Mouse (Mus musculus) limb, embryonic 14.5 days (tissue): ENCODE results near the gene Phlda1. TPM values are rescaled to one million over a fixed set of nuclear protein-coding genes. Genes with fewer than 3 reads are reported as not detected.

Source experiments
- ATAC-seq: fragments of 200-750 bp; cut with Nextera tagmentation; 2 replicates; pipeline ENCODE4 v1.8.0; 2017; ENCODE audit warnings: low read depth, moderate number of reproducible peaks, moderate TSS enrichment; ENCODE audit not compliant: low FRiP score
- DNase-seq: peaks from one replicate; pipeline ENCODE4 v3.0.0-alpha.2; 2015; ENCODE audit warnings: low spot score
- H3K27ac ChIP-seq: fragments of 300-500 bp; sonication (generic); replicated peaks from 2 replicates; pipeline ENCODE4 v1.5.1; 2014; ENCODE audit warnings: low read depth, mild to moderate bottlenecking, low read length, moderate library complexity, mixed read lengths
- H3K27me3 ChIP-seq: fragments of 300-500 bp; sonication (generic); 2 replicates; pipeline ENCODE4 v1.6.1; 2014; ENCODE audit warnings: low read length, mixed read lengths; ENCODE audit not compliant: control insufficient read depth, insufficient read depth
- H3K36me3 ChIP-seq: fragments of 300-500 bp; sonication (generic); 2 replicates; pipeline ENCODE4 v1.6.1; 2014; ENCODE audit warnings: mild to moderate bottlenecking, low read length, moderate library complexity, mixed read lengths; ENCODE audit not compliant: control insufficient read depth, insufficient read depth
- H3K4me1 ChIP-seq: fragments of 300-500 bp; sonication (generic); 2 replicates; pipeline ENCODE4 v1.6.1; 2014; ENCODE audit warnings: antibody characterized with exemption, low read length, mixed read lengths; ENCODE audit not compliant: control insufficient read depth, insufficient read depth
- H3K4me2 ChIP-seq: fragments of 300-500 bp; sonication (generic); replicated peaks from 2 replicates; pipeline ENCODE4 v1.6.1; 2014; ENCODE audit warnings: low read depth, mild to moderate bottlenecking, low read length, moderate library complexity; ENCODE audit not compliant: severe bottlenecking
- H3K4me3 ChIP-seq: fragments of 300-500 bp; sonication (generic); replicated peaks from 2 replicates; pipeline ENCODE4 v1.5.1; 2014; ENCODE audit warnings: low read length
- H3K9ac ChIP-seq: fragments of 300-500 bp; sonication (generic); 2 replicates; pipeline ENCODE4 v1.6.1; 2014; ENCODE audit warnings: mild to moderate bottlenecking, low read depth, low read length, moderate library complexity; ENCODE audit not compliant: severe bottlenecking
- H3K9me3 ChIP-seq: fragments of 300-500 bp; sonication (generic); 2 replicates; pipeline ENCODE4 v1.6.1; 2016; ENCODE audit warnings: low read length; ENCODE audit not compliant: control insufficient read depth
- POLR2A ChIP-seq: fragments of 200-500 bp; IDR thresholded peaks from 2 replicates; pipeline ENCODE4 v1.8.0; 2012; ENCODE audit warnings: inconsistent platforms, mild to moderate bottlenecking, moderate library complexity, borderline replicate concordance; ENCODE audit not compliant: insufficient read depth, insufficient read length; ENCODE audit errors: extremely low read depth
- WGBS: fragments of 180-500 bp; shearing (Covaris S2); extraction: QIAGEN DNeasy Blood & Tissue Kit; methylation state at CpG from one replicate; pipeline ENCODE4 v1.1.7; 2014; 5-methylcytosine and 5-hydroxymethylcytosine counted together
- polyA plus RNA-seq, 2 experiments: library from polyadenylated mRNA; depleted of rRNA in 1 of 2; stranded (reverse) in 1 of 2; unstranded in 1 of 2; fragments of >200 nt; fragmentation: Nextera tagmentation in 1 of 2; extraction: Ambion mirVana in 1 of 2; gene quantifications; 2 replicates each; pipeline versions ENCODE4 v1.2.1 to v1.2.3; 2012 to 2014

The Phlda1 gene
- polyA plus RNA-seq, 2 experiments, result 39.2 to 44.1 TPM

GRCm38 (mm10) chr10:111504606-111505005 is 1.5 kb upstream of the Phlda1 start:
- Histone ChIP-seq H3K27me3 (no peaks in the 10 kb centered on the region), H3K4me1 (peaks cover 10% of the 10 kb centered on the region), H3K4me3 (no peak overlapping the region), H3K4me2 (no peak overlapping the region), H3K9me3 (no peaks in the 10 kb centered on the region), H3K9ac (no peak overlapping the region), H3K27ac (no peak overlapping the region), H3K36me3 (no peaks in the 10 kb centered on the region)
- ATAC-seq (no peak), DNase-seq (no peak)
- TF ChIP-seq POLR2A, result no peak
- 49% methylated on average over 1 of the region's 1 CpGs for WGBS

GRCm38 (mm10) chr10:111505406-111505805 is 680 bp upstream of the Phlda1 start:
- no peak for TF ChIP-seq POLR2A
- Histone ChIP-seq H3K9me3 (no peaks in the 10 kb centered on the region), H3K9ac (no peak overlapping the region), H3K4me1 (peaks cover 12% of the 10 kb centered on the region), H3K36me3 (no peaks in the 10 kb centered on the region), H3K27ac (no peak overlapping the region), H3K4me2 (peak overlapping the region; percentile 87), H3K27me3 (no peaks in the 10 kb centered on the region), H3K4me3 (peak overlapping the region; percentile 84; the same call in 1 of the 2 replicates)
- DNase-seq, result no peak
- 48% methylated on average over 7 of the region's 7 CpGs for WGBS
- ATAC-seq, result no peak

GRCm38 (mm10) chr10:111506926-111507459 is 907 bp downstream of the Phlda1 start:
- Histone ChIP-seq H3K4me3 (peak overlapping the region; percentile 84), H3K4me2 (peak overlapping the region; percentile 87), H3K36me3 (no peaks in the 10 kb centered on the region), H3K9ac (peak overlapping the region; percentile 87), H3K9me3 (no peaks in the 10 kb centered on the region), H3K4me1 (peaks cover 19% of the 10 kb centered on the region), H3K27me3 (no peaks in the 10 kb centered on the region), H3K27ac (peak overlapping the region; percentile 91)
- under 1% methylated on average over 19 of the region's 23 CpGs for WGBS
- no peak for DNase-seq
- ATAC-seq, result peak; percentile 3
- no peak for TF ChIP-seq POLR2A

GRCm38 (mm10) chr10:111507460-111508211 is 1.6 kb downstream of the Phlda1 start:
- DNase-seq (peak; percentile 41), ATAC-seq (peak; percentile 6; the same call in 1 of the 2 replicates)
- peak overlapping the region; percentile 87 for H3K4me2 ChIP-seq
- no peaks in the 10 kb centered on the region for H3K36me3 ChIP-seq
- peak overlapping the region; percentile 84 for H3K4me3 ChIP-seq
- peak overlapping the region; percentile 87 for H3K9ac ChIP-seq
- no peak for TF ChIP-seq POLR2A
- H3K27ac ChIP-seq, result peak overlapping the region; percentile 91
- H3K9me3 ChIP-seq, result no peaks in the 10 kb centered on the region
- no peaks in the 10 kb centered on the region for H3K27me3 ChIP-seq
- H3K4me1 ChIP-seq, result peaks cover 21% of the 10 kb centered on the region
- 2% methylated on average over 36 of the region's 38 CpGs for WGBS

GRCm38 (mm10) chr10:111508324-111509080 is 2.4 kb downstream of the Phlda1 start:
- Histone ChIP-seq H3K4me3 (peak overlapping the region; percentile 84), H3K9me3 (no peaks in the 10 kb centered on the region), H3K27ac (peak overlapping the region; percentile 43; the same call in 1 of the 2 replicates), H3K9ac (peak overlapping the region; percentile 87), H3K36me3 (no peaks in the 10 kb centered on the region), H3K4me1 (peaks cover 19% of the 10 kb centered on the region), H3K27me3 (no peaks in the 10 kb centered on the region), H3K4me2 (peak overlapping the region; percentile 87)
- ATAC-seq (no peak), DNase-seq (no peak)
- 7% methylated on average over 7 of the region's 7 CpGs for WGBS
- TF ChIP-seq POLR2A, result no peak
